Mouse (Mus musculus) cerebellum, adult 2 months (tissue): ENCODE measurements around the gene Eef2k. TPM values are rescaled to one million over a fixed set of nuclear protein-coding genes. Genes with fewer than 3 reads are reported as not detected.

Experiments used
- DNase-seq, 2 experiments: peaks; one replicate each; pipeline ENCODE4 v3.0.0; 2021
- H3K27ac ChIP-seq: fragments of 200-500 bp; 2 replicates; pipeline ENCODE4 v1.5.1; 2012; ENCODE audit warnings: low read length, control low read depth, inconsistent platforms; ENCODE audit not compliant: insufficient read depth
- H3K27me3 ChIP-seq: fragments of 200-500 bp; 2 replicates; pipeline ENCODE4 v1.6.1; 2012; ENCODE audit warnings: inconsistent platforms, mild to moderate bottlenecking, low read length, moderate library complexity; ENCODE audit not compliant: control insufficient read depth, insufficient read depth
- H3K4me1 ChIP-seq: fragments of 200-500 bp; 2 replicates; pipeline ENCODE4 v1.6.1; 2011; ENCODE audit warnings: low read length; ENCODE audit not compliant: control insufficient read depth, insufficient read depth
- H3K4me3 ChIP-seq: fragments of 200-500 bp; replicated peaks from 2 replicates; pipeline ENCODE3; 2011; ENCODE audit warnings: mild to moderate bottlenecking, low read depth, low read length, control low read depth; ENCODE audit not compliant: insufficient read depth
- CTCF ChIP-seq: fragments of 200-500 bp; IDR thresholded peaks from 2 replicates; pipeline ENCODE4 v1.5.1; 2011; ENCODE audit warnings: low read depth, mild to moderate bottlenecking, control low read depth, low read length, moderate library complexity, borderline replicate concordance; ENCODE audit not compliant: insufficient read depth
- POLR2A ChIP-seq: fragments of 200-500 bp; IDR thresholded peaks from 2 replicates; pipeline ENCODE4 v1.6.1; 2011; ENCODE audit warnings: low read length, control low read depth, borderline replicate concordance; ENCODE audit not compliant: insufficient read depth
- WGBS: fragments of 180-500 bp; shearing (Covaris S2); methylation state at CpG from one replicate; pipeline ENCODE4 v1.1.7; 2018; 5-methylcytosine and 5-hydroxymethylcytosine counted together
- polyA plus RNA-seq: library from polyadenylated mRNA; depleted of rRNA; stranded (reverse); fragments of >200 nt; gene quantifications from 2 replicates; pipeline ENCODE4 v1.2.3, GENCODE M21; 2012

Gene Eef2k
- polyA plus RNA-seq, 1 experiment, result 32.0 TPM

- Histone ChIP-seq H3K4me1 (no peaks in the 10 kb centered on the region), H3K27ac (no peak overlapping the region), H3K4me3 (no peak overlapping the region), H3K27me3 (no peaks in the 10 kb centered on the region)
- DNase-seq, result peak in 1 of 2 experiments; percentile 26
- TF ChIP-seq POLR2A (no peak), CTCF (no peak)
- 59% methylated on average over 1 of the region's 1 CpGs for WGBS
These were observed 70.7 kb downstream of the Eef2k start for GRCm38 (mm10) chr7:120913332-120913731.

GRCm38 (mm10) chr7:120916262-120916875 lies 73.7 kb downstream of the Eef2k start:
- H3K4me1 ChIP-seq, result no peaks in the 10 kb centered on the region
- no peak overlapping the region for H3K27ac ChIP-seq
- no peak for DNase-seq
- 55% methylated on average over 11 of the region's 11 CpGs for WGBS
- TF ChIP-seq CTCF, result no peak
- TF ChIP-seq POLR2A, result no peak
- no peaks in the 10 kb centered on the region for H3K27me3 ChIP-seq
- no peak overlapping the region for H3K4me3 ChIP-seq

- no peaks in the 10 kb centered on the region for H3K27me3 ChIP-seq
- peak overlapping the region; percentile 72 for H3K4me3 ChIP-seq
- whole genome bisulfite sequencing, result 6% methylated on average over 12 of the region's 12 CpGs
- H3K4me1 ChIP-seq, result no peaks in the 10 kb centered on the region
- no peak overlapping the region for H3K27ac ChIP-seq
- TF ChIP-seq POLR2A, result no peak
- no peak for TF ChIP-seq CTCF
- no peak for DNase-seq
These were observed 74.6 kb downstream of the Eef2k start for GRCm38 (mm10) chr7:120917279-120917591.

GRCm38 (mm10) chr7:120917592-120918461 lies 75.2 kb downstream of the Eef2k start, which contains the start of gene Polr3e:
TSS of gene Polr3e (plus strand) at chr7:120917744.
- TF ChIP-seq CTCF (peak; percentile 83), POLR2A (no peak)
- H3K27me3 ChIP-seq, result no peaks in the 10 kb centered on the region
- under 1% methylated on average over 102 of the region's 102 CpGs for WGBS
- H3K4me1 ChIP-seq, result no peaks in the 10 kb centered on the region
- DNase-seq, result peak; percentile 98 to 100
- H3K27ac ChIP-seq, result no peak within 1 kb of the TSS
- peak within 1 kb of the TSS; percentile 72 for H3K4me3 ChIP-seq

GRCm38 (mm10) chr7:120918526-120918962 lies 75.9 kb downstream of the Eef2k start:
- Histone ChIP-seq H3K27me3 (no peaks in the 10 kb centered on the region), H3K27ac (no peak overlapping the region), H3K4me3 (peak overlapping the region; percentile 72), H3K4me1 (no peaks in the 10 kb centered on the region)
- DNase-seq, result peak; percentile 43 to 72
- WGBS, result 6% methylated on average over 10 of the region's 10 CpGs
- TF ChIP-seq POLR2A, result no peak
- TF ChIP-seq CTCF, result no peak

GRCm38 (mm10) chr7:120933110-120933509 lies 90.5 kb downstream of the Eef2k start:
- Histone ChIP-seq H3K4me3 (no peak overlapping the region), H3K27ac (no peak overlapping the region), H3K4me1 (peaks cover 8% of the 10 kb centered on the region; the same call in 1 of the 2 replicates), H3K27me3 (no peaks in the 10 kb centered on the region)
- 67% methylated on average over 7 of the region's 7 CpGs for WGBS
- no peak for DNase-seq
- TF ChIP-seq CTCF, result no peak
- no peak for TF ChIP-seq POLR2A

- peaks cover 8% of the 10 kb centered on the region; the same call in 1 of the 2 replicates for H3K4me1 ChIP-seq
- WGBS, result 62% methylated on average over 5 of the region's 5 CpGs
These were observed 91.1 kb downstream of the Eef2k start for GRCm38 (mm10) chr7:120933680-120934195.

GRCm38 (mm10) chr7:120934716-120935115 lies 92.1 kb downstream of the Eef2k start:
- 25% methylated on average over 5 of the region's 5 CpGs for WGBS
- peak; percentile 43 to 50 for DNase-seq
- Histone ChIP-seq H3K27ac (no peak overlapping the region), H3K4me3 (no peak overlapping the region), H3K27me3 (no peaks in the 10 kb centered on the region), H3K4me1 (peaks cover 8% of the 10 kb centered on the region; the same call in 1 of the 2 replicates)
- TF ChIP-seq CTCF, result peak; percentile 78
- TF ChIP-seq POLR2A, result no peak

More at GRCm38 (mm10) chr7:120933680-120934195, 91.1 kb downstream of the Eef2k start:
- no peak overlapping the region for H3K27ac ChIP-seq
- no peaks in the 10 kb centered on the region for H3K27me3 ChIP-seq
- no peak for DNase-seq
- TF ChIP-seq CTCF (no peak), POLR2A (no peak)
- H3K4me3 ChIP-seq, result no peak overlapping the region
